Mouse (Mus musculus) right cerebral cortex, postnatal 10 days (tissue): ENCODE results near the gene Gpld1.
"Not testable (repeated sequence)": the region's sequence is repeated elsewhere in the genome, so short reads cannot be mapped to it uniquely, and the experiment has no call there.

Experiments used
- DNase-seq, 2 experiments: peaks; one replicate each; pipeline ENCODE4 v3.0.0; 2021; ENCODE audit warnings: low spot score in 2 of 2

Gene Gpld1

DNA sequence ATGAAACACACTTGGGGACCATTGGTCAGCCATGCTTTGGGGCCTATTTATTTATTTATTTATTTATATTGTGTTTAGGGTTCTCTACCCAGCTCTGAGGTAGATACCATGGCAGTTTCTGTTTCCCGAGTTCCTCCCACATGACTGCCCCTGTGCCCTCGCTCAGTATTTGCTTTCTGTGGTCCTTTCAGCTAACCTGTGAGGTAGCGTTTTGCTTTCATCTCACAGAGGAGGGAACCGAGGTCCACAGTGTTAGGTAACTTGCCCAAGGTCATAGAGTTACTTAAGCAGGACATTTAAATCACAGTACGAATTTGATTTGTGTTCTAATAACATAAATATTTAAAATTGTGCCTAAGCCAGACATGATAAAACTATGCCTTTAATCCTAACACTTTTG, 4.2 kb downstream of the Gpld1 start:
- DNase-seq: no peak

DNA sequence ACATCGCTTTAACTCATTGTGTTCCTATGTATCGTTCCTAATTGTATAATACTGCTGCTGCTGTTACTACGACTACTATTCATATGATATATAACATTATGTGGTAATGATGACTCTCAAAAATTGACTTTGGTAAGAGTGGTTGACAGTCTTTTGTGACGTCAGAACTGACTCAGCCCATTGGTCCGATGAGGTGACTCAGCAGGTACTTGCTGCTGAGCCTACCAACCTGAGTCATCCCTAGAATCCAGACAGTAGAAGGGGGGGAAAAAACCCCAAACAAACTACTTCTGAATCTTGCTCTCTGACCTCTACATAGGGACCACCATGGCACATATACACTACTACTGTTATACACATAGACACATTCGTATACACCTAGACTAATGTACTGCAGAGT, 5.9 kb downstream of the Gpld1 start:
- DNase-seq: no peak

- no peak for DNase-seq
Observed at GRCm38 (mm10) chr13:24952659-24953058, 9.7 kb downstream of the Gpld1 start.

- DNase-seq: no peak
Observed at GRCm38 (mm10) chr13:24955091-24955490, 12.1 kb downstream of the Gpld1 start.

GRCm38 (mm10) chr13:24955500-24955899, 12.5 kb downstream of the Gpld1 start:
- DNase-seq: no peak

GRCm38 (mm10) chr13:24958671-24959070, 15.7 kb downstream of the Gpld1 start:
- no peak for DNase-seq

DNA sequence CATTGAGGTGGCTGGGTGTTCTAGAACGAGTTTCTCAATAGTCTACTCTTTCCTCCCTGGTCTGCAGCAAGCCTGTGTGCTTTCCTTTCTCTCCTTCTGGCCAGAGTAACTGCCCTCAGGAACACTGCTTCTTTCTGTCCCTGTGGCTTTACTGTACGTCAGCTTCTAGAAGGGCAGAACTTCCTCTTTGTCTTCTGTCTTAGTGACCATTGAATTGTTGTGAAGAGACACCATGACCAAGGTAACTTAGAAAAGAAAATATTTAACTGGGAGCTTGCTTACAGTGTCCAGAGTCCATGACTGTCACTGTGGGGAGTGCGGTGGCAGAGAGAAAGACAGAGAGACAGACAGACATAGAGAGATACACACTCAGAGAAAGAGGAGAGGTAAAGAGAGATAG, 17.1 kb downstream of the Gpld1 start:
- DNase-seq: no peak

- DNase-seq: no peak
Observed at GRCm38 (mm10) chr13:24962119-24962518, 19.2 kb downstream of the Gpld1 start.

DNA sequence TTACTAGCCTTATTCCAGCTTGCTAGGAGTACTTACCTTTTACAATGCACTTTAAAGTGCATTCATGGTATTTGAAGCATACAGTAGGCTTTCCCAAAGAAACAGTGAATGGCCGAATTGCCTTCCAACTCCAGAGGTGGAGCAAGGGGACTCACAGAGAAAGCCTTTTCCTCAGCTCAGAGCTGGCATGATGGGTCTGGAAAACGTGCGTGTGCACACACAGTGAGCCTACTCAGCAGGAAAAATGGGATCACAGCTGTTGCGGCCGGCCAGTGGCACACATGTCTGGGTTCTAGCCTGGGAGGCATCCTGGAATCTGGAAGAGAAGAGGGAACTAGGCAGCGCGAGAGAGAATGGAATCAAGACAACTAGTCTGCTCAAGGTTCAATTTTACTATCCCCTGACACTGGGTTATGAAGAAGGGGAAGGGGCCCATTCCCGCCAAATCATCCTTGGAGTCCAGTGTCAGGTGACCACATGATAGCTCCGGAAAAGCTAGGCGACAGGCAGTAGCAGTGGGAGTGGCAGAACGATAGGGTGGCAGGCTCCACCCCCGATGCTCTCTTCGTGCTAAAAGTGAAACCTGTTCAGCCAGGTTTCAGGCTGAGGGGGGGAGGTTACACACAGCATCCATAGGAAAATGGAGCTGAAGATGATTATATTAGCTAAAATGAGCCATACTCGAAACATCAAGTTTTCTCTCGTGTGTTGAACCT, 22.3 kb downstream of the Gpld1 start:
- DNase-seq: no peak

DNA sequence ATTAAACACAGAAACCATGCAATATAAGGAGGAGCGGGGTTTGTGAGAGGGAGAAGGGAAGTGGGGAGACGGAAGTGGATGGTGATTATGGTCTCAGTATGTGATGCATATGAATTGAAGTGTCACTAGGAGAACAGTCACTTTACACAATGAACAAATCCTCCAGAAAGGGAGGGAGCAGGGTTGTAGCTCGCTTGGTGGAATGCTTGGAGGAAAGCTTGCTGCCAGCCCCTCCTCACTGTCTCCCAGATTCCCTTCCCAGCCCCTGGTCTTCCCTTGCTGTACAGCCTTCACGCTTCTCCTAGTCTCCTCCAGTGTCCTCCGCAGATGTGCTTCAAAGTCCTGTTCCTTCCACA, 22.9 kb downstream of the Gpld1 start:
- no peak for DNase-seq

DNA sequence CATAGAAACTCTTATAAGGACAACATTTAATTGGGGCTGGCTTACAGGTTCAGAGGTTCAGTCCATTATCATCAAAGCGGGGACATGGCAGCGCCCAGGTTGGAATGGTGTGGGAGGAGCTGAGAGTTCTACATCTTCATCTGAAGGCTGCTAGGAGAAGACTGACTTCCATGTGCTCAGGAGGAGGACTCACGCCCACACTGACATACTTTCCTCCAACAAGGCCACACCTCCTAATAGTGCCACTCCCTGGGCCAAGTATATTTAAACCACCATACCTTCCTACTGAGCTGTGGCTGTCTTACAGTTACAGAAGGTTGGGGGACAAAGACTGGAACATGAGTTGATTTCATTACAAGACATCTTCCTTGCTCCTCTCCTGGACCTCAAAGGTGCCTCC, 28.8 kb downstream of the Gpld1 start:
- not testable (repeated sequence) for DNase-seq

GRCm38 (mm10) chr13:24976384-24976783, 33.4 kb downstream of the Gpld1 start:
- DNase-seq: peak in 1 of 2 experiments; percentile 49

GRCm38 (mm10) chr13:24977820-24978342, 34.9 kb downstream of the Gpld1 start:
- DNase-seq: no peak

- no peak for DNase-seq
Observed at GRCm38 (mm10) chr13:24981031-24981430, 38.1 kb downstream of the Gpld1 start.

- DNase-seq: peak; percentile 61 to 71
Observed at GRCm38 (mm10) chr13:24985435-24985834, 42.5 kb downstream of the Gpld1 start.

GRCm38 (mm10) chr13:24988391-24988790, 45.4 kb downstream of the Gpld1 start:
- DNase-seq: peak; percentile 73 to 78

DNA sequence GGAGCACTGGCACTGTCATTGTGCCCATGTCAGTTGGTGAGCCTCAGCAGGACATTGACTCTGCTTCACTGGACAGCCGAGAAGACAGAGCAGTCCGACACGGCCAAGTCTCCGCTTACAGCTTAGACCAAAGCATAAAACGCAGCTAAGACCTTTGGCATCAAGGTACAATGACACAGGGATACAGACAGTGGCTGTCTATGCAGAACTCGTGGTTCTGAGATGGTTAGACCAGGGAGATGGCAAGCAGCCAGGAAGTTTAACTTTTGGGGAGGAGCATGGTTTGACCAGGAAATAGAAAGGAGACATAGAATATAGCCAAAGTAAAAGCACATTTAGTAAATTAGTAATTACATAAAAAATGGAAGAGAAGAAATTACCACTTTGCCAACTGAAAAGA, 46.1 kb downstream of the Gpld1 start:
- DNase-seq: no peak

DNA sequence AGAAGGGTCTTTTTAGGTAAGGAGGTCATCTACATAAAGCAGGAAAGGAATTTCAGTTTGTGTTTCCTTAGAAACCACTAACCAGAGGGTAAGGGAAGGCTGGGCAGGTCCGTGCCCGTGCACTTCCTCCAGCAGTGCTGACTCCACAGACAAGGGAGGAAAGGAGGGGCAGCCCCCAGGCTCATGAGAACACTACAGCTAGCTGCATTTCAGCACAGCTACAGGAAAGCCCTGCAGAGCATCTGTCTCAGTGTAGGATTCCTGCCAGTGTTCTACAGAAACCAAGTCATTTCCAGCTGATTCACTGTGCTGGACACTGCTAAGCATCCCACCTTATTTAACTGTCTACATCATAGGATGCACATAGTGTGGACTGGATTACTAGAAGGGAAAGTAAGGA, 50.2 kb downstream of the Gpld1 start:
- no peak for DNase-seq

DNA sequence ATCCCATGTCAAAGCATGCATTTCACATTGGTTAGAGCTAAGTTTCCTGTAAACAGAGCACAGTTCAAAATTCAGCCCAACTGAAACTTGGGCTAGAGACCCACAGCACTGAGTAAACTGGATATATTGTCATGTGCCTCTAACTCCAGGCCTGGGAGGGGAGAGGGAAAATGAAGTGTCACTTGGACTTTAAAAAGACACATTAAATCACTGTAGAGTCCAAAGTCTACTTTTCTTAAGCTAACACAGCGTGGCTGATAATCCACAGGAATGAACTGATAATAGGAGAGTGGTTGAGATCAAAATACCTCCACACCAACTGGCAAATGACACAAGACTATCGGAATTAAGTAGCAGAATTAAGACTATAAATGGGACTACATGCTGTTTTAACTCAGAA, 56.6 kb downstream of the Gpld1 start:
- no peak for DNase-seq

- no peak for DNase-seq
Observed at GRCm38 (mm10) chr13:25002965-25003364, 60.0 kb downstream of the Gpld1 start.

GRCm38 (mm10) chr13:25007115-25007514, 64.2 kb downstream of the Gpld1 start:
- DNase-seq: peak; percentile 45 to 59

- DNase-seq: peak in 1 of 2 experiments; percentile 23
Observed at GRCm38 (mm10) chr13:25018316-25018715, 75.4 kb downstream of the Gpld1 start.

- peak; percentile 90 to 92 for DNase-seq
Observed at GRCm38 (mm10) chr13:25019793-25020539, 77.0 kb downstream of the Gpld1 start, which contains the start of gene Mrs2. Gene Mrs2 (minus strand): TSS chr13:25020379.
